Mouse (Mus musculus) CH12.LX (cell line): ENCODE data around the gene Ubxn2a. TPM values are rescaled to one million over a fixed set of nuclear protein-coding genes. Genes with fewer than 3 reads are reported as not detected.

Experiments
- DNase-seq: peaks from one replicate; pipeline ENCODE4 v3.0.0-alpha.2; 2013; ENCODE audit errors: extremely low read depth
- H3K27ac ChIP-seq: 2 replicates; pipeline ENCODE4 v1.5.1; 2012; ENCODE audit warnings: low read depth, mild to moderate bottlenecking, control low read depth, moderate library complexity; ENCODE audit not compliant: insufficient read depth
- H3K27me3 ChIP-seq: replicated peaks from 2 replicates; pipeline ENCODE3; 2012; ENCODE audit warnings: inconsistent platforms
- H3K36me3 ChIP-seq, 2 experiments: replicated peaks in 1 of 2; 2 replicates each; pipeline versions ENCODE3 to v1.6.1; 2012; ENCODE audit warnings: inconsistent platforms in 1 of 2, low read length in 1 of 2, mild to moderate bottlenecking in 1 of 2, mixed read lengths in 1 of 2, moderate library complexity in 1 of 2; ENCODE audit not compliant: control insufficient read depth in 1 of 2, insufficient read depth in 1 of 2
- H3K4me1 ChIP-seq, 2 experiments: 2 replicates each; pipeline ENCODE4 v1.6.1; 2012; ENCODE audit warnings: inconsistent platforms in 1 of 2, moderate library complexity in 1 of 2; ENCODE audit not compliant: insufficient read depth in 2 of 2, control insufficient read depth in 1 of 2
- H3K4me2 ChIP-seq: 2 replicates; pipeline ENCODE4 v1.6.1; 2012; ENCODE audit warnings: low read depth, mild to moderate bottlenecking, control low read depth; ENCODE audit not compliant: poor library complexity, insufficient read depth, severe bottlenecking
- H3K4me3 ChIP-seq, 3 experiments: fragments of 150-350 bp in 1 of 3; sonication (generic) in 1 of 3; replicated peaks in 1 of 3; 2 replicates each; pipeline versions ENCODE3 to v1.5.1; 2011 to 2012; ENCODE audit warnings: low read depth in 2 of 3, low read length in 2 of 3, mild to moderate bottlenecking in 2 of 3, moderate library complexity in 2 of 3, control low read depth in 1 of 3, improper control_type of control experiment in 1 of 3, inconsistent platforms in 1 of 3, mixed read lengths in 1 of 3; ENCODE audit not compliant: poor library complexity in 1 of 3
- H3K79me2 ChIP-seq: replicated peaks from 2 replicates; pipeline ENCODE4 v1.6.1; 2012; ENCODE audit warnings: mild to moderate bottlenecking, moderate library complexity; ENCODE audit not compliant: control insufficient read depth, poor library complexity, insufficient read depth, severe bottlenecking; ENCODE audit errors: extremely low read depth
- H3K9ac ChIP-seq: 2 replicates; pipeline ENCODE4 v1.6.1; 2012; ENCODE audit warnings: low read depth, mild to moderate bottlenecking, control low read depth, moderate library complexity; ENCODE audit not compliant: insufficient read depth
- H3K9me3 ChIP-seq: replicated peaks from 2 replicates; pipeline ENCODE3; 2012; ENCODE audit warnings: low read length, inconsistent platforms, mixed read lengths
- CTCF ChIP-seq, 2 experiments: IDR thresholded peaks in 1 of 2; conservative IDR thresholded peaks in 1 of 2; 2 replicates each; pipeline ENCODE4 v1.5.1; 2011 to 2012; ENCODE audit warnings: low read depth in 2 of 2, low read length in 2 of 2, improper control_type of control experiment in 1 of 2, inconsistent platforms in 1 of 2, mild to moderate bottlenecking in 1 of 2, moderate library complexity in 1 of 2
- E2F4 ChIP-seq: IDR thresholded peaks from 2 replicates; pipeline ENCODE4 v1.6.1; 2011; ENCODE audit warnings: low read depth, low read length, improper control_type of control experiment; ENCODE audit not compliant: insufficient replicate concordance
- ELF1 ChIP-seq: IDR thresholded peaks from 2 replicates; pipeline ENCODE4 v1.6.1; 2014; ENCODE audit warnings: low read depth, mild to moderate bottlenecking, inconsistent platforms, low read length, improper control_type of control experiment
- EP300 ChIP-seq: IDR thresholded peaks from 2 replicates; pipeline ENCODE4 v1.6.1; 2011; ENCODE audit warnings: low read length, improper control_type of control experiment
- KAT2A ChIP-seq: IDR thresholded peaks from 2 replicates; pipeline ENCODE4 v1.6.1; 2012; ENCODE audit warnings: low read length, improper control_type of control experiment, inconsistent platforms; ENCODE audit not compliant: insufficient replicate concordance
- MAZ ChIP-seq: IDR thresholded peaks from 2 replicates; pipeline ENCODE4 v1.6.1; 2012; ENCODE audit warnings: low read depth, mild to moderate bottlenecking, inconsistent platforms, low read length, improper control_type of control experiment, moderate library complexity
- MEF2A ChIP-seq: IDR thresholded peaks from 2 replicates; pipeline ENCODE4 v1.6.1; 2014; ENCODE audit warnings: low read depth, mild to moderate bottlenecking, inconsistent platforms, low read length, improper control_type of control experiment, borderline replicate concordance
- NRF1 ChIP-seq: IDR thresholded peaks from 2 replicates; pipeline ENCODE4 v1.6.1; 2014; ENCODE audit warnings: low read depth, mild to moderate bottlenecking, inconsistent platforms, low read length, improper control_type of control experiment, moderate library complexity
- PAX5 ChIP-seq: IDR thresholded peaks from 2 replicates; pipeline ENCODE4 v1.6.1; 2012; ENCODE audit warnings: low read length, inconsistent platforms, mixed read lengths
- RCOR1 ChIP-seq: conservative IDR thresholded peaks from 2 replicates; pipeline ENCODE4 v1.6.1; 2012; ENCODE audit warnings: low read depth, mild to moderate bottlenecking, inconsistent platforms, low read length, improper control_type of control experiment
- SMC3 ChIP-seq: IDR thresholded peaks from 2 replicates; pipeline ENCODE4 v1.6.1; 2011; ENCODE audit warnings: low read depth, low read length, improper control_type of control experiment
- TCF12 ChIP-seq: IDR thresholded peaks from 2 replicates; pipeline ENCODE4 v1.6.1; 2014; ENCODE audit warnings: low read depth, mild to moderate bottlenecking, inconsistent platforms, low read length, improper control_type of control experiment
- USF1 ChIP-seq: IDR thresholded peaks from 2 replicates; pipeline ENCODE4 v1.6.1; 2014; ENCODE audit warnings: low read depth, mild to moderate bottlenecking, inconsistent platforms, low read length, improper control_type of control experiment
- USF2 ChIP-seq: conservative IDR thresholded peaks from 2 replicates; pipeline ENCODE4 v1.6.1; 2011; ENCODE audit warnings: low read depth, low read length, improper control_type of control experiment
- ZMIZ1 ChIP-seq: IDR thresholded peaks from 2 replicates; pipeline ENCODE4 v1.6.1; 2012; ENCODE audit warnings: low read depth, mild to moderate bottlenecking, inconsistent platforms, low read length, improper control_type of control experiment
- dilution Hi-C: fragments of 300-500 bp; cut with MboI; formaldehyde crosslinking; loops from 2 replicates; pipeline ENCODE4 v1.14.3; 2020; ENCODE audit warnings: low sequenced_read_pairs; ENCODE audit not compliant: extremely low pct_unique_long_range_greater_than_20kb, extremely low pct_ligation_motif_present
- in situ Hi-C: fragments of 300-500 bp; cut with MboI; formaldehyde crosslinking; loops from 3 replicates; pipeline ENCODE4 v1.14.3; 2019; ENCODE audit warnings: low sequenced_read_pairs, low pct_ligation_motif_present, low pct_unique_long_range_greater_than_20kb, mixed read lengths
- polyA plus RNA-seq: library from polyadenylated mRNA; unstranded; fragments of >175 nt; gene quantifications from 2 replicates; pipeline ENCODE4 v1.2.1, GENCODE M21; 2012; ENCODE audit warnings: low read depth; ENCODE audit not compliant: insufficient read length
- total RNA-seq, 2 experiments: library from RNA; depleted of rRNA; stranded (reverse); fragments of 300-350 nt in 1 of 2; fragments of >200 nt in 1 of 2; gene quantifications; 2 replicates each; pipeline ENCODE4 v1.2.3; 2012 to 2014

The Ubxn2a gene
- total and polyA plus RNA-seq, 3 experiments: 15.2 to 25.4 (median 23.5) TPM

DNA sequence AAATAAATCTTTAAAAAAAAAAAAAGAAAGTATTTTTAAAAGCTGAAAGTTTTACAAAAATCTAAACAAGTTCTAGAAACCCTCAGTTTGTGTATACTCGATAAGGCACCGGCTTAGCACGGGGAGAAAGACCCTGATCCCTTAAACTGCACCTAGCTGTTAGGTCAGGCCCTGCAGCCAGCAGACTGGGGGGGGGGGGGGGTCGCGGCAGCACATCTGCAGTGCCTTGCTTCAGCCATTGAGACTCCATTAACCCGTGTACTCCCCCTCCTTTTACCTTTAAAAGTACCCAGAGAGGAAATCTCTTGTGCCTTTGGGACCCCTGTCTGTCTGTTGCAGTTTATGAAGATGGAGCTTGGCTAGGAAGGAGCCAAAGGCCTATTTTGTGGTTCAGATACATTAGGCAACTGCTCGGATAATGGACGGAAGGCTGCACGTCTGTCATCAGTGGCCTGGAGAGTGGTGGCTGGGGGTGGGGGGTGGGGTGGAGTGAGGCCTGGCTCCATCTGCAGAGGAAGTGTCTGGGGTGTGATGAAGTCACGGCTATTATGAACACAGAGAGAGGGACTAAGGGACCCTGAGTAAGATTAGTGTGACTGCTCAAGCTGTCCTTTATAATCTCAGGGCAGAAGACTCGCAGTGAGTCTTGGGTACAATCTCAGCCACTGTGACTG is 48.1 kb downstream of the Ubxn2a start:
- TF ChIP-seq CTCF (conservative IDR thresholded peaks at IDR 0.05 in 1 of 2, IDR thresholded peaks at IDR 0.05 in 1 of 2; ENCODE audit: low read depth in 2 of 2, low read length in 2 of 2): no peak
- no peak for TF ChIP-seq USF1
- Histone ChIP-seq H3K27ac (no peak overlapping the region), H3K9me3 (peaks cover 2% of the 10 kb centered on the region), H3K36me3 (peaks cover 20 to 54% of the 10 kb centered on the region in 2 experiments), H3K9ac (no peak overlapping the region), H3K4me1 (no peaks in the 10 kb centered on the region), H3K27me3 (no peaks in the 10 kb centered on the region), H3K4me3 (no peak overlapping the region), H3K4me2 (no peak overlapping the region), H3K79me2 (no peaks in the 10 kb centered on the region)
- DNase-seq: no peak
- in situ Hi-C loops: no loop called here
- dilution Hi-C loops: no loop called here

DNA sequence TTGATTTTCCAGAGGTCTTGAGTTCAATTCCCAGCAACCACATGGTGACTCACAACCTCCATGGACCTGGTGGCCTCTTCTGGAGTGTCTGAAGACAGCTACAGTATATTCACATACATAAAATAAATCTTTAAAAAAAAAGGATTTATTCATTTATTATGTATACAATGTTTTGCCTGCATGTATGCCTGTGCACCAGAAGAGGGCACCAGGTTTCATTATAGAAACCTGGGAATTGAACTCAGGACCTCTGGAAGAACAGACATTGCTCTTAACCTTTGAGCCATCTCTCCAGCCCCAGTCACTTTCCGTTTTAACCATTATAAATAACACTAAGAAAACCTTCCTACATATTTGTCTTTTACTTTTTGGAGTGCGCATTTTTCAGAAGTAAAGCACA is 50.7 kb downstream of the Ubxn2a start:
- Histone ChIP-seq H3K4me3 (no peak overlapping the region), H3K27ac (no peak overlapping the region), H3K9ac (no peak overlapping the region), H3K9me3 (peaks cover 3% of the 10 kb centered on the region), H3K4me1 (no peaks in the 10 kb centered on the region), H3K27me3 (no peaks in the 10 kb centered on the region), H3K4me2 (no peak overlapping the region), H3K36me3 (peaks cover 26 to 57% of the 10 kb centered on the region in 2 experiments), H3K79me2 (no peaks in the 10 kb centered on the region)
- TF ChIP-seq E2F4 (no peak), USF1 (no peak), PAX5 (no peak), CTCF (conservative IDR thresholded peaks at IDR 0.05 in 1 of 2, IDR thresholded peaks at IDR 0.05 in 1 of 2; ENCODE audit: low read depth in 2 of 2, low read length in 2 of 2) (peak; percentile 9 to 44; a peak in 1 of 4 replicates), ELF1 (no peak), ZMIZ1 (no peak)
- dilution Hi-C loops: no loop called here
- in situ Hi-C loops: no loop called here
- no peak for DNase-seq

DNA sequence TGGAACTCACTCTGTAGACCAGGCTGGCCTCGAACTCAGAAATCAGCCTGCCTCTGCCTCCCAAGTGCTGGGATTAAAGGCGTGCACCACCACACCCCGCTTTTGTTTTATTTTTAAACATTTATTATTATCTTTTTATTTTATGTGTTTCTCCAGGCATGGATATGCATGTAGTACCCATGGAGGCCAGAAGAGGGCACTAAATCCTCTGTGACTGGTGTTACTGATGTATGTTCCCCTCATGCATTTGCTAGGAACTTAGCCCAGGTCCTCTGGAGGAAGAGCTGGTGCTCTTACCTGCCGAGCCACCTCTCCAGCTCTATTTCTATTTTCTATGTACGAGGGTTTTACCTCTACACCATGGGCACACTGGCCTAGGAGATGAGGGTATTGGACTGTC is 51.3 kb downstream of the Ubxn2a start:
- Histone ChIP-seq H3K4me3 (no peak overlapping the region), H3K4me1 (no peaks in the 10 kb centered on the region), H3K36me3 (peaks cover 28 to 61% of the 10 kb centered on the region in 2 experiments), H3K9me3 (peaks cover 3% of the 10 kb centered on the region), H3K9ac (no peak overlapping the region), H3K79me2 (no peaks in the 10 kb centered on the region), H3K27me3 (no peaks in the 10 kb centered on the region), H3K27ac (no peak overlapping the region), H3K4me2 (no peak overlapping the region)
- TF ChIP-seq MEF2A (no peak), EP300 (no peak), USF2 (no peak), CTCF (conservative IDR thresholded peaks at IDR 0.05 in 1 of 2, IDR thresholded peaks at IDR 0.05 in 1 of 2; ENCODE audit: low read depth in 2 of 2, low read length in 2 of 2) (peak; percentile 37 to 45; a peak in 3 of 4 replicates), KAT2A (no peak), NRF1 (no peak), PAX5 (no peak), ZMIZ1 (no peak), SMC3 (peak; percentile 20; the same call in 1 of the 2 replicates), TCF12 (no peak), E2F4 (no peak), RCOR1 (no peak), USF1 (no peak), MAZ (no peak)
- peak; percentile 33 for DNase-seq
- dilution Hi-C loops: no loop called here
- in situ Hi-C loops: no loop called here
